Mouse (Mus musculus): ENCODE measurements around the gene Pias3.
"Not testable (repeated sequence)": the region's sequence is repeated elsewhere in the genome, so short reads cannot be mapped to it uniquely, and the experiment has no call there.

The Pias3 gene

DNA sequence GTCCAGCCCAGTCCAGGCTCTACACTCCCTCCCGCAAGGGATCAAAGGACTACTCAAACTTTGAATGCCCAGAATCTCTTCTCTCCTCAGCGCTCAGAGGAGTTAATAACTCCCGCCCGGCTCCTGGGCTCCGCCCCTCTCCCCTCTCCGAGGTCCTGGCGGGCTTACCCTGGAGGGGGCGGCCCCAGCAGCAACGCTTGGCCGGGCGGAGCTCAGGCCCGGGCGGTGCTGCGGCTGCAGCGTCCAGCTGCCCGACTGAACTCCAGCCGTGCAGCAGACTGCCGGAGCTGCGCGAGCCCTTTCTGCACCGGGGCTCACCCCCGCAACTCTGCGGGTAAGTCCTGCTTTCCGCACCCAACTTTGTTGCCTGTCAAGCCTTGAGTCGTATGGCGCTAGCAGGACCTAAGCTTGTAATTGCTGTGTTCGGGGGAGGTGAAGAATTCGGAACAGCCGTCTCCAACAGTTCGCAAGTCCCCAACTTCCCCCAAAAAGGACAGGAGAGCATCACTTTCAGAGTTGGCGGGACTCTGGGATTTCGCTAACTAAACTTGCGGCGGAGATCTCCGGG is at the start of gene Pias3:
Pias3 (plus strand) TSS at position 187 of the 568 bp plus-strand sequence.
- DNase-seq: peak; percentile 51

DNA sequence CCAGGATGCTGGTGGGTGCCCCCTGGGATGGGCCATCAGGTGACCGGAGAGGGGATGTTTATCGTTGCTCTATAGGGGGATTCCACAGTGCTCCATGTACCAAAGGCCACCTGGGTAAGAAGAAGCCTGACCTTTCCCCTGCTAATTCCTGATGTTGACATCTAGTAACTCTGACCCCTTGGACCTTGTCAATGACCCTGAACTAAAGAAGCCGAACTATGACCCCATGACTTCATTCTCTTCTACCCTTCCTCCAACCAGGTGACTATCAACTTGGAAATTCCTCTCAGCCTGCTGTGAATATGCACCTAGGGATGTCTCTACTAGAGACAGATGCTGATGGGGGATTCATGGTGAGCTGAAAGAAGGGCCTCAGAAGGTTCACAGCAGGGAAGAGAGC is 48.8 kb upstream of the Pias3 start:
- DNase-seq: no peak

DNA sequence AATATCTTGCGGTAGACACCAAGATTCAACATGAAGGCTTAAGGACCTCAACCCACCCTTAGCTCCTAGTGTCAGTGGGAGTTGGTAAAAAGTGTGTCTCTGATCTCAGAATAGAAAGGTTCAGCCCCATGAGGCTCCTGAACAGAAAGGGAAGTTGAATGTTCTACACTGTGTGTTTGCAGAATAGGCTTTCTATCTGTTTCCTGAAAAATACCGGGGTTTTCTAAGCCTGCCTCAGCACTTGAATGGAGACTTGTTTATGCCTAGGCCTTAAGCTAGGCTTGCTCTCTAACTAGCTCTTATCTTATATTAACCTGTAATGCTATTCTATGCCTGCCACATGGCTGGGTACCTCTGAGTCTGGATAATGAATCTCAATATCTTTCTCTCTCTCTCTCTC is 35.3 kb upstream of the Pias3 start:
- DNase-seq: no peak

DNA sequence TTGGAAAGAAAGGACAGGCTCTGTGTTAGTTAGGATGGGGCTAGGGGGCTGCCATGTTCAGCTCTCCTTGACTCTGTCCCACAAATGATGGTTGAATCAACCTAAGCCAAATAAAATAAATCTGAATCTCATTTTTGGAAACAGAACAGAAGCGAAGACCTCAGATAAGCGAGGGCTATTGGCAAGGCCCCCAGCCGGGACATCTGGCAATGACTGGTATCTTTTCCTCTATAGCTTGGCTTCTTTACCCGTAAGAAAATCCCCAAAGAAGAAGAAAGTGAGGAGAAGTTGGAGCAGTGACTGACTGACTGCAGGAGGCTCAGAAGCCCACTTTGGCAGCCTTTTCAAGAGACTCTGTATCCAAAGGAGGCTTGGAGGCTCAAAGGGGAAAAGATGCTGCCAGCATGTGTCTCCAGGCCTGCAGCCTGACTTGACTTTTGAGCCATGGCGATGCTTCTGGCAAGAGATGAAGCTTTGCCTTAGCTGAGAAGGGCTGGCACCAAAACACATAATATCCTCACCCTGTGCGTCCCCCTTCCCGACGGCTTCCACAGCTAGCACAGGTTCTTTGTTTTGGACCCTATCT is 33.4 kb upstream of the Pias3 start:
- DNase-seq: no peak

DNA sequence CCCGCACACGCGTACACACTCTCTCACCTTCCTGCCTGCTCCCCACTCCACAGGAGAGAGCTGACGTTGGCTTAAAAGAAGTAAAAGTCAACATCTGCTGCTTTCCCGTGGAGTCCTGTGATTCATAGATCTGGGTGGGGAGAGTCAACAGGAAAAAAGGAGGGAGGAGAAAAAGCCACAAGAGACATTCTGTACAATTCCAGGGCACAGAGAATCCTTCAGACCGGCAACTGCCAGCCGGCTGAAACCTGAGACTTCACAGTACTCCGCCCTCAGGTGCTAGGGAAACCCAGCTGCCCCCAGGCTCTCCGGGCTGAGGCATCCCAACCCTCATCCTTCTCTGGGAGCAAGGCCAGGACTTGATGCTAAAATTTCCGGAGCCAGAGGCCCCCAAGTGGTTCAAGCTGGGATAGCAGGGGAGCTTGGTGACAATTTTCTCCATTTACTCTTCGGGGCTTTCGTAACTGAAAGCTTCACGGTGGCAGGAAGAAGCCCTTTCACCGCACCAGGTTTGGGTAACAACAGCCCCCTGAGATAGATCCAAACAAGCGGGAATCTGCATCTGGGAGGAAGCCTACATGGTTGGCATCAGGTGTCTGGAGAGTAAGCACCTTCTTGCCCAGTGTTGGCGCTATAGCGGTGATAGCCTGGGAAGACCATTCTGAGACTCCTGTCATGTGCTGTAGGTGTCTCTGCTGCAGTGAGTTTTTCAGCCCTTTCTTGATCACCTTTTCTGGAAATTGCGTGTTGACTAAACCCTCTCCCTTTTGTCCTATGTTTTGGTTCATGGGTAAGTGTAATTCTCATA is 32.5 kb upstream of the Pias3 start:
- DNase-seq: peak; percentile 92

DNA sequence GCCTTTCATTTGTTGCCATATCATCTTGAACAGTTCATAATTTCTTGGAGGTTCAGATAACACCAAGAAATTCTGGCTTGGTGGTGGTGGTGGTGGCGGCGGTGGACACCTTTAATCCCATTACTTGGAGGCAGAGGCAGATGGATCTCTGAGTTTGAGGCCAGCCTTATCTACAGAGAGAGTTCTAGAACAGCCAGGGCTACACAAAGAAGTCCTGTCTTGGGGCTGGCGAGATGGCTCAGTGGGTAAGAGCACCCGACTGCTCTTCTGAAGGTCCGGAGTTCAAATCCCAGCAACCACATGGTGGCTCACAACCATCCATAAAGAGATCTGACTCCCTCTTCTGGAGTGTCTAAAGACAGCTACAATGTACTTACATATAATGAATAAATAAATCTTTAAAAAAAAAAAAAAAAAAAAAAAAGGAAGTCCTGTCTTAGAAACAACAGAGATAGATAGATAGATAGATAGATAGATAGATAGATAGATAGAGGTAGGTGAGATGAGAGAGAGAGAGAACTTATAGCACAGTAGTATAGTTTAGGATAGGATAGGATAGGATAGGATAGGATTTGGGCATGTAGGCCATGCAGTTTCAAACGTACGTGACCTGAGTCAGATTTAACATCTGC is 30.3 kb upstream of the Pias3 start:
- DNase-seq: not testable (repeated sequence)

DNA sequence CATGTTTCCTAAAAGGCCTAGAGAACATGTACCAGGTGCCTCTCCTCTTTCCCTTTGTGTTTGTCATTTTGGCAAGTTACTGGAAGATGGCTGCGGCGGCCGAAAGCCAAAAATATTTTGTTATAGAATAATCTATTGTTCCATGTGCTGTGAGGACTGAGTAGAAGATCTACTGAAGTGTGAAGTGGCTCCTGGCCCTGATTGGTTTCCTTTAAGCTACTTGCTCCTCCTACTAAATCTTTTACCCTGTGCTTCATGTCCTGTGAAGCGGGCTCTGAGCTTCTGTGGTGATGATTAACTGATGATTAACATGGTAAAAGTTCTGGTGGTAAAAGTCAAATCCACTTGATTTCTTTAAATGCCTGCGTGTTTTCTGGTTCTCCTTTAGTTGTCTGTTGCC is 29.3 kb upstream of the Pias3 start:
- no peak for DNase-seq

DNA sequence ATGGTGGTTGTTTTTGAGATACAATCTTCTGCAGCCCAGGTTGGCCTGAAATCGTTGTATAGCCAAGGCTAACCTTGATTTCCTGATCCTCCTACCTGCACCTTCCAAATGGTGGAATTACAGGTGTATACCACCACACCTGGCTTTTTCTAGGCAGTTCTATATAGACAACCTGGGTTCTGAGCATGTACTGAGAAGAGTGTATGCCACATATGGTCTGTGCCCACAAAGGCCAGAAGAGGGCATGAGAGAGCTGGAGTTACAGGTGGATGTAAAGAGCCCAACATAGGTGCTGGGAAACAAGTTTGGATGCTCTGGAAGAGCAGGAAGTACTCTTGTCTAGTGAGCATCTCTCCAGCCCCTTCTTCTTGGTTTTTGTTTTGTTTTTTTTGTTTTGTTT is 28.9 kb upstream of the Pias3 start:
- no peak for DNase-seq

DNA sequence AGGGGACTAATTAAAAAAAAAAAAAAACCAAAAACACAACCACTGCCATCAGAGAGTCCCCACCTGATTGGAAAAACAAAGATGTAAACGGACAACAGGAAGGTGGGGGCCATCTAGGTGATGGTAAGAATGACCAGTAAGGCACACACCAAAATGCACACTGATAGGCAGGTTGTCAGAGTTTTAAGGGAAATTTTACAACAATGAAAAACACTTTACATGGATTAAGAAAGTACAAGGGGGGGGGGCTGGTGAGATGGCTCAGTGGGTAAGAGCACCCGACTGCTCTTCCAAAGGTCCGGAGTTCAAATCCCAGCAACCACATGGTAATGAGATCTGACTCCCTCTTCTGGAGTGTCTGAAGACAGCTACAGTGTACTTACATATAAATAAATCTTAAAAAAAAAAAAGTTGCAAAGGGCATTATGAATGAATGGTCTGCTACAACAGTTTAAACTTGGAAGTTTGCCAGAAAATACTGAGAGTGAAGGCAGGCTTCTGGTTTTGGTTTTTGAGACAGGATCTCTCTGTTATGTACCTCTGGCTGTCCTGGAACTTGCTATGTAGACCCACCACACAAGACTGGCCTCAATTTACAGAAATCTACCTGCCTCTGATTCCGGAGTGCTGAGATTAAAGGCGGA is 27.6 kb upstream of the Pias3 start:
- DNase-seq: no peak

DNA sequence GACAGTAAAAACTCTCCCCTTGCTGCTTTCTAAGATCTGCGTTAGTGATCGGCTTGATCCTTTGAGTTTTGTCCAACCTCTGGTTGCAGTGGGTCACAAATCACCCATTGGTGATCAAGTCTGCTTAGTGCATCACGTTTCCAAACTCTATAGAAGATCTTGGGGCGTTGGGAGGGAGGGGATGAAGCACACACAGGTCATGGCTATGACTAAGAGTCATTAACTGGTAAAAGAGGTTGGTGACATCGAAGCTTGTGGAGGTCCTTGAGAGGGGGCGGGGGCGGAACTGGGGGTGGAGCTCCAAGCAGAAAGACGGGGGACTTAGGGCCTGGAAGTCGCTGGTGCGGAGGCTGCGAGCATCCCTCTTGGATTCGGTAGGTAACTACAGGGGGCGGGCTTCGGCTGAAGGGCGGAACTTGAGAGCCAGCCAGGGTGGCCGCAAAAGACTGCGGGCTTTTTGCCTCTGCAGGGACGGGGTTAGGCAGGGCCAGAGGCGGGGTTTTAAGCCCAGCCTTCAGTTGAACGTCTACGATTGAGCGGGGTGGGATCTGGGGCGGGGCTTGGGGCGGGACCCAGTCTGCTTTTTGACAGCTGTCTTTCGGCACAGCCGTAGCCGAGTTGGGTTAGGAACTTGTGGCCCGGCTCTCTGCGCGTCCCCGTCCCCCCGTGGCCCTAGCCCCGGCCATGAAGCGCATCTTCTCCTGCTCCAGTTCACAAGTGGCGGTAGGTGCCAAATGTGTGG is 26.3 kb upstream of the Pias3 start, which contains the start of gene Ankrd35:
Ankrd35 (plus strand) TSS at position 405 of the 742 bp plus-strand sequence.
- DNase-seq: peak; percentile 86

DNA sequence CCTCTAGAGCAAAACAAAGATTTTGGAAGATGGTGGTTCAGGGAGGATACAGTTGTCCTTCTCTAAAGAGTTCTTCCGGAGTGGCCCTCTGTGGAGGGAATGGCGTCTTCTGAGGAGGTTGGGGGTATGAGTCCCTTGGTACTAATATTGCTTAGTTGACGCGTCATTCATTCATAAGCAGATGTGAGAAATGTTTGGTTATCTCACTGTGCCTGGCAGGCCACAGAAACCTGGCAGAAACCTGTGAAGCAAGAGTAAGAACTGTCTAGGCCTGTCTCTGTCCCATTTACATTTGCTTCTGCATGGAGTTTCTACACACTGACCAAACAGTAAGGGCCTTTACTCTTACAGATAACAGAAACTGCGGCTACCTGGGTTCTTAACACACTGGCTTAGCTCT is 24.7 kb upstream of the Pias3 start:
- DNase-seq: no peak

DNA sequence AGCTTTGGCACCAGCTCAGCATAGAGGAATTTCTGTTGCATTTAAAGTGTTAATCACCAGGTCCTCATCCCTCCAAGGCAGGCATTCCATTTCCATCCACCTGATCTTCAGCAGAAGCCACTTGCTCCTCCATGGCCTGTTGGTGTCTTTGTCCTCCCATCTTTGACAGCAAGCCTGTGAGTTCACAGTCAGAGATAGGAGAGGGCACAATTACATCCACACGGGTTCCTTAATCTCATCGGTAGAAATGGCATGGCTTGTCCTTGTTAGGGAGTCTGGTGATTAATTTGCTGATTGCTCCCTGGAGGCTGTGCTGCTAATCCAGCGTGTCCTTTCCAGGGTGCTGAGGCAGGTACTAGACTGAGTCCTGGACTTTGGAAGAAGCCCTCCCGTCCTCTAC is 22.7 kb upstream of the Pias3 start:
- no peak for DNase-seq

DNA sequence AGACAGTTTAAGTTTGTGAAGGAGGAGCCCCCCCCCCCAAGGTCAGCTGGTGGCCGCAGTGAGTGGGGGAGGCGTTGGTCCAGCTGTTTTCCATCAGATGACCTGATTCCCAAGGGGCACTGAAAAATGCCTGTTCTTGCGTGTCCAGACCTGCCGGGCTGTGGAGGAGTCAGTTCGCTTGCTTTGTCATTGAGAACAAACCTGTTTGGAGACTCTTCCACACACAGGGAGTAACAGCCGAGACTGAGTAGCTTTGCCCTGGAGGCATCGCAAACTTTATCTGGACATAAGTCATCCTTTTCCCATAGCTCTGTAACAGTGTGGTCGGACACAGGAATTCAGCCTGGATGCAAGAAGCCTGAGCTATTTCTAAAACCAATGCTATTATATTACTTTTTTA is 21.7 kb upstream of the Pias3 start:
- DNase-seq: no peak

DNA sequence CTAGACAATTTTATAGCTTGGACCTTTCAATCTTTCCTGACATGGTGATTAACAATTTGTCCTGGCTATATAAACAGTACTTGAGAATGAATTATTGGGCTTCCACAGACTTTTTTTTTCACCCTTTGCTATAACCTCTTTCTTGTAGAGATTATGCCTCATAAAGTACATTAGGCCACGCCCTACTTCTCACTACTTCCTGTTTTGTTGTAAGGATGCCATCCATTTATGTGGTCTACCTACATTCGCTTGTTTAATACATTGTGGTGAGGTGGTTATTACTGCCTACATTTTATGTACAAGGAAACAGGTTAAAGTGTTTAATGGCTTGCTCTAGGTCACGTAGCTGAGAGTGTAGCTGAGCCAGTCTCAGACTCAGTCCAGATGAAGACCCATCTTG is 21.0 kb upstream of the Pias3 start:
- DNase-seq: no peak

DNA sequence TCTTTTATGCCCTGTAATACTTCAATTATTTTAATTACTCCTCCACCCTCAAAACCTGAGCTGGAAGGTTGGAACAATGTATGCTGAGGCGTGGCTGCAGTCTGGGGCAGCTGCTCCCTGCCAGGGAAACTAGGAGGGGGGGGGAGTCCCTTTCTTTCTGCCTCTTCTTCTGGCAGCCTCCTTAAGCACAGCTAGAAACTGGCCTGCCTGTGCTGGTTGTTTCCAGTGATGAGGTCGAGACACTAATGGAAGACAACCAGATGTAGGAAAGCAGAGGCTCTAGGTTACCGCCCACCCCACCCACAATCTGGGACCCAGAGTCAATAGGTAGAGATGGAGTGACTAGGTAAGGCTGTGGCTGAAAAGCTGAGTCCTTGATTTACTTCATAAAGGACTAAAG is 20.5 kb upstream of the Pias3 start:
- no peak for DNase-seq

DNA sequence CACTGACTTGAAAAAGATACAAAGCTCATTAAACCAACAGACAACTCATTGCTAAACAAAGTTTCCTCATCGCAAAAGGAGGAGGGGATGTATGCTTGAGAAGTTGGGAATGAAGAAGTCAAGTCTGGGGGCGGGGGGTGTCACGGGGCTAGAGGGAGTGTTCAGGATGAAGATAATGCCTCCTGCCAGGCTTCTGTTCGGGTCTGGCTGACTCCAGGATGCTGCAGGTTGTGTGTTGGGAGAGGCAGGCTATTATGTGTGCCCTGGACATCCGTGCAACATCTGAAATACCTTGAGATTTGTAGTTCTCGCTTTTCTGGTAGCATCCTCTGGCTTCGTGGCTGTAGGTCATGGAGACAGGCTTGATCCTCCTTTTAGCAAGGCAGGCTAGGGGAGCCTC is 17.7 kb upstream of the Pias3 start:
- no peak for DNase-seq

DNA sequence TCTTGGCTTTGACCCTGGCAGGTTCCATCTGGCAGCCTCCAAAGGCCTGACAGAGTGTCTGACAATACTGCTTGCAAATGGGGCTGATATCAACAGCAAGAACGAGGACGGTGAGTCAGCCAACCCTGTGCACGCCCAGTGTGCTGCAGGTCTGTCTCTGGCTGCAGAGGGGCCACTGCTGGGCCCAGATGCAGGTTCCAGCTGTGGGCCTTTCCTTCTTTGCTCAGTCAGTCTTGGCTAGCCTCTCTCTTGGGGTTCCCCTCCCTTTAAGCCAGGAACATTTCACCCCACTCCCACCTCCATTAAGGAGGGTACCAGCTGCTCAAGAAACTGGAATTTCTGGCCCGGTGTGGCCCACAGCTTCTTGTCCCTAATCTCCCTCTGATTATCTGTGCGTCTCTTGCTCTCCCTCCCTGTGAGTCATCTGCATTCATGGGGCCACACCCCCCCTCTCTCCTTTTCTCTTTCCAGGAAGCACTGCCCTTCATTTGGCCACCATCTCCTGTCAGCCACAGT is 17.0 kb upstream of the Pias3 start:
- no peak for DNase-seq

DNA sequence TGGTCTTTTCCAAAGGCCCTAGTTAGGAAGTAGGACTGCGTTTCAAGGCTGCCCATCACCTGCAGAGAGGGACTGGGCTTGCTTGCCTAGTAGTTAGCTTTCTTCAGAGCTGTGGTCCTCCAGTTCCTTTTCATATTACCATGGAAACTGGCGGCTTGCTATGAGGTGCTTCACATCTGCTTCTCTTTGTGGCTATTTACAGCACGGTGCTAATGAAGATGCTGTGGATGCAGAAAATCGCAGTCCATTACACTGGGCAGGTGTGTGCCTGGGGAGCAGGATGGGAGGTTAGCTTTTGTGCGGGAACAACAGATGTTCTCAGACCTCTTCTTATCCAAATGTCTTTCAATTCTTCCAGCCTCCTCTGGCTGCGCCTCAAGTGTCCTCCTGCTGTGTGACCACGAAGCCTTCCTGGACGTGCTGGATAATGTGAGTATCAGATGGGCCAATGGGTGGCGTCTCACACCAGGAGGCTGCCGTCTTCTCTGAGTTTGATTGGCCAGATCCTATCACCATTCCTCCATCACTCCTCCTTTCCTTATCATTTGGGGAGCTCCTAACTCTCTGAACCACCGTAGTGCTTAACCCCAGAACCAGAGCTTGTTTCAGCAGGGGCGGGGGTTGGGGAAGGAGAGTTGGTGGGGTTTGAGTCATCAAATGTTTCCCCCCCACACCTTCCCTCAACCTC is 15.8 kb upstream of the Pias3 start:
- DNase-seq: no peak

DNA sequence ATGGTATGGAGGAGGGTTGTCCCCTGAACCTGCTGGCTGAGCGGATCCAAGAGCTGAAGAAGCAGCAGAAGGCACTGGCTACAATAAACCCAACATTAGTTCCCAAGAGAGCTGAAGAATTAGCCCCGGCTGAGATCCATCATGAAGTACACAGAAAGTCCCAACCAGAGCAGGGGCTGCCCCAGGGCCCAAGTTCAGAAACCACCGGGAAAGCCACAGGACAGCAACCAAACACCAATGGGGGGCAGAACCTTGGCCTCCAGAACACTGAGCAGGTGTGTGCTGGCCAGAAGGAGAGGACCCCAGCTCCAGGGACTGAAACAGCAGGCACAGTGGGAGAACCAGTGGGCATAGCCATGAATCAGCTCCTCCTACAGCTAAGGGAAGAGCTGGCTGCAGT is 12.7 kb upstream of the Pias3 start:
- no peak for DNase-seq

DNA sequence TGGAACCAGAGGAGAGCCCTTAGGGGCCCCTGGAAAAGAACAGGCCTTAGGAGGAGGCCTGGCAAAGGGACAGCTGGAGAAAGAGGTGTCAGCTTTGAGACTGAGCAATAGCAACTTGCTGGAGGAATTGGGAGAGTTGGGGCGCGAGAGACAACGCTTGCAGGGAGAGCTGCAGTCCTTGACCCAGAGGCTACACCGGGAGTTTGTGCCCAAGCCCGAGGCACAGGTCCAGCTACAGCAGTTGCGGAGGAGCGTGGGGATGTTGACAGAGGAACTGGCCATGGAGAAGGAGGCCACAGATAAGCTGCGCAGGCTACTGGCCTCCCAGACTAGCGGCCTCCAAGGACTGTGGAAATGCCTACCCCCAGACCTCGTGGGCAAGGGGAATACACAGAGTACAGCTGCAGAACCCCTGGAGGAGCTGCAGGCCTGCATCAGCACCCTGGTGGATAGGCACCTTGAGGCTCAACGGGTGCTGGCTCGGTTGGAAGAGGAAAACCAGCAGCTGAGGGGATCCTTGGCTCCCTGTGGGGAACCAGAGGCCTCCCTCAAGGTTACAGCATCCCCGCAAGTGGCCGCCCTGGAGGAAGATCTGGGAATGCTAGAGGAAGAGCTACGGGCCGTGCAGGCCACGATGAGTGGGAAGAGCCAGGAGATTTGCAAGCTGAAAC is 11.9 kb upstream of the Pias3 start:
- DNase-seq: no peak

DNA sequence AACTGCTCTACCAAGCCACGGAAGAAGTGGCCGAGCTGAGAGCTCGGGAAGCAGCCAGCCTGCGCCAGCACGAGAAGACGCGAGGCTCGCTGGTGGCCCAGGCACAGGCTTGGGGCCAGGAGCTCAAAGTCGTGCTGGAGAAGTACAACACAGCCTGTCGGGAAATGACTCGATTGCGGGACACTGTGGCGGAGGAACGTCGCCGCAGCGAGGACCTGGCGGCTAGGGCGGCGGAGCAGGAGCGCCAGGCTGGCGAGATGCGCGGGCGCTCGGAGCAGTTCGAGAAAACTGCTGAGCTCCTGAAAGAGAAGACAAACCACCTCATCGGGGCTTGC is 11.4 kb upstream of the Pias3 start:
- no peak for DNase-seq

Measured in cerebellum, adult 9-10 months (tissue).